Mouse (Mus musculus) left cerebral cortex, adult 2 months (tissue): ENCODE data around the gene Sh3bp2. TPM values are rescaled to one million over a fixed set of nuclear protein-coding genes. Genes with fewer than 3 reads are reported as not detected.

Experiments used
- DNase-seq, 2 experiments: peaks; one replicate each; pipeline ENCODE4 v3.0.0; 2021 to 2022; ENCODE audit warnings: low spot score in 2 of 2, mixed read lengths in 1 of 2; ENCODE audit errors: extremely low spot score in 1 of 2
- H3K27ac ChIP-seq: fragments of 200-600 bp; 2 replicates; pipeline ENCODE4 v1.8.1; 2022
- H3K4me3 ChIP-seq: fragments of 200-600 bp; 2 replicates; pipeline ENCODE4 v1.8.1; 2022
- CTCF ChIP-seq: fragments of 200-600 bp; IDR thresholded peaks from 2 replicates; pipeline ENCODE4 v1.8.1; 2022; ENCODE audit warnings: antibody characterized with exemption, mild to moderate bottlenecking, moderate library complexity
- intact Hi-C: fragments of 180-260 bp; cut with DNase I; formaldehyde crosslinking; loops from one replicate; pipeline ENCODE4 v1.15.1; 2025
- total RNA-seq, 2 experiments: library from RNA; stranded (reverse); gene quantifications; 2 replicates each; pipeline ENCODE4 v1.2.3; 2021

Sh3bp2 gene
- total RNA-seq, 2 experiments from 2014 or later = 3.4 to 3.9 TPM

DNA sequence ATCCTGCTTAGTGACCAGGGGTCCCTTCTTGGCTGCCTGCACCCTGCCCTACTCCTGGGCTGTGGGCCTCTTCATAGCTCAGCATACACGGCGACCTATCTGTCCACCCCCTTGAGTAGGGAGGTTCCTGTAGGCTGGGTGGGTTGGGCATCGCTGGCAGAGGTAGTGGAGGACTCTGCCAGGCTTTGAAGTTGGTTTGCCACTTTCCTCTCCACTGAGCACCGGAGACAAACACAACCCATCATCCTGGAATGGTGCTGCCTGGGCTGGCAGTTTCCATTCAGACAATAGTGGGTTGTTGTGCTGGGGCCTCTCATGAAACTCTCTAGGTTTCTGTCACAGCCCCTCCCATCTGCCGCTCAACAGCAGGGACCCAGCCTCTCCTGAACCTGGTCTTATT lies 4.5 kb downstream of the Sh3bp2 start:
- no peak overlapping the region for H3K4me3 ChIP-seq
- DNase-seq = no peak
- TF ChIP-seq CTCF = no peak
- H3K27ac ChIP-seq = no peak overlapping the region
- intact Hi-C loops = no loop called here

DNA sequence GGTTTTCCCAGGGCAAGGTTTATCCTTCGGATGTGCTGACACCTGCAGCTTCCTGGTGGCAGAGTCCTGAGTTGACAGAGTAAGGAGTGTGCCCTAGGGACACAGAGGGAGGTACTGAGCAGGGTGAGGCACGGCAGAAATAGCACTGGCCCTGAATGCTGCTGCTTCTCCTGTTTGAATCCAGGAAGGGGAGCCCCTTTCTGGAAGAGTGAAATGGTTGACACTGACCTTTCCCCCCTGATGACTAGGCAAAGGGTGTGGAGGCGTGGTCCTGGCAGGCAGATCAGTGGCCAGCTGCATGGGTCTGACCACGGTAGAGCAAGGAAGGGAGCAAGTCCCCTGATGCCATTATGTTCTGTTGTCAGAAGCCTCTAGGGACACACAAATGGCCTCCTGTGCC lies 5.0 kb downstream of the Sh3bp2 start:
- H3K27ac ChIP-seq = no peak overlapping the region
- intact Hi-C loops = no loop called here
- H3K4me3 ChIP-seq = no peak overlapping the region
- no peak for DNase-seq
- TF ChIP-seq CTCF = no peak

DNA sequence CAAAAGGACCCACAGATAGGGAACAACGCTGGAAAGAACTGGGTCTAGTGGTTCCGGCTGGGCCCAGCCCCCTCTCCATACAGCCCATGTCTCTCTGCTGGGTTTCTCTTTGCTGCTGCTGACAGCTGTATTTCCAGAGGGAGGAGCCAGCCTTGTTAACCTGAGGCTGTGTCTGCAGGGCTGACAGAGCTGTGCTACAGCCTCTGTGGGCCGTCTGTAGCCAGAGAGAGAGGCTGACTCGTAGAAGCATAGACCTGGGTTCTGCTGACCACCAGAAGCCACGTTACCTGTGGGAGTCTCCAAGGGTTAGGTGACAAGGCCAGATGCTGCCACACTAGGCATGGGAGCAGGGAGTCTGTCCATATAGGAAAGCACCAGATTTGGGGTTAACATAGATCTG lies 7.4 kb downstream of the Sh3bp2 start:
- intact Hi-C loops = no loop called here
- TF ChIP-seq CTCF = no peak
- no peak for DNase-seq
- Histone ChIP-seq H3K27ac (no peak overlapping the region; the same call in 1 of the 2 replicates), H3K4me3 (no peak overlapping the region)

DNA sequence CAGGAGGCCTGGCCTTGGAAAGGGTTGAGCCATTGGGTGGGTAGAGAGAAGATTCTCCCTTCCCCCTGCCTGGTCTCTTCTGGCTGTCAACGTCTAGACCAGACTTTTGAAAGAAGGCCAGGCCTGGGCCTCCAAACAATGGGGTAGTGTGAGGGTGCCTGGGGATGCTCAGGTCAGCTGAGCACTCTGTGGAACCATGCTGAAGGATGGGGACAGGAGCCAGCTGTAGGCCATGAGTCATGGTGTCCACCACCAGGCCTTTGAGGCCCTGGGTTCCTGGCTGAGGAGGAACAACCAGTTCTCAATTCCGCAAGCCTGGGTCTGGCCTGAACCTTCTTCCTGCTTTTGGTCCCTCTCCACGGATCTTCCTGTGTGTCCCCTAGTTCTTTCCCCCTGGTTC lies 8.2 kb downstream of the Sh3bp2 start:
- H3K27ac ChIP-seq = peak overlapping the region; percentile 11; the same call in 1 of the 2 replicates
- intact Hi-C loops = no loop called here
- no peak for TF ChIP-seq CTCF
- H3K4me3 ChIP-seq = no peak overlapping the region
- DNase-seq = peak in 1 of 2 experiments; percentile 20

DNA sequence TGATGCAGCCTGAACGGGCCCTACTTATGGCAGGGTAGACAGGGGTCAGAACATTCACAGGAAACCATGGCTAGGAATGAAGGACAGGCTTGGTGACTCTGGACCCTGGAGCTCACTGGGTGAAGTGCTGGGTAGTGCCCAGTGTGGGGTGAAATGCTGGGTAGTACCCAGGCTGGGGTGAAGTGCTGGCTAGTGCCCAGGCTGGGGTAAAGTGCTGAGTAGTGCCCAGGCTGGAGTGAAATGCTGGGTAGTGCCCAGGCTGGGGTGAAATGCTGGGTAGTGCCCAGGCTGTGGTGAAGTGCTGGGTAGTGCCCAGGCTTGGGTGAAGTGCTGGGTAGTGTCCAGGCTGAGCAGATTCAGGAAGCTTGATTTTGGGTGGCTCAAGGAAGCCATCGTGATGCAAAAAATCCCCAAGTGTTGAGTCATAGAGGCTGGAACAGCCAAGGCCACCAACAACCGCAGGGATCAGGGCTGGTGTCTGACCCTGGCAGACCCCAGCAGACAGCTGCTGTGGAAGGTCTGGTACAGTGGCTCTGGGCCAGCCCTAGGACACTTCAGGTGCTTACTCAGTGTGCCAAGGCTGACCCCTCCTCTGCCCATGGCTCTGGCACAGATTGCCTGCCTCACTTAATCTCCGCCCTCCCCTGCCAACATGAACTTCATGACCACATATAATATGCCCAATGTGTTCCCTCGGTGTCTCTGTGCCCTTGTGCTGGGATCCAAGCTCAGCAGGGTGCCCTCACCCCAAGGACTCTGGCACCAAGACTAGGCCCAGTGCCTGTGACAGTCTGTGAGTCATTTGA lies 9.3 kb downstream of the Sh3bp2 start:
- DNase-seq = no peak
- no peak overlapping the region for H3K4me3 ChIP-seq
- peak overlapping the region; percentile 36; the same call in 1 of the 2 replicates for H3K27ac ChIP-seq
- no peak for TF ChIP-seq CTCF
- intact Hi-C loops = no loop called here

DNA sequence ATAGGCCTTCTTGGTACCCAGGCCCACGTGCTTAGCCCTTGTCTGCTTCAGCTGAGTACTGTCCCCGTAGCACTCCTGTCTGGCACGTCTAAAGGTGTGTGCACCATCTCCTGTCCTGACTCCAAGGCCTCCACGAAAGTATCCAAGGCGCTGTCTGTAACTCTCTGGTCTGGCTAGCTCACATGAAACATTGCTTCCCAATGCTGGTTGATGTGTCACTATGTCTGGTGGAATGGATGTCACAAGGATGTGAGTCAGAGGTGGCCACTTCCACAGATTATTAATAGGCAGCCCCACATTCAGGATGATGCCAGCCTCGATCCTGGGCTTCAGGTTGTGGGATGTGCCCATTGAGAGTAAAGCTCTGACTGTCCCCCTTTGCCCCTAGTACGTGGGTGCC lies 10.2 kb downstream of the Sh3bp2 start:
- no peak overlapping the region for H3K4me3 ChIP-seq
- no peak for DNase-seq
- no peak overlapping the region for H3K27ac ChIP-seq
- no peak for TF ChIP-seq CTCF
- intact Hi-C loops = no loop called here

DNA sequence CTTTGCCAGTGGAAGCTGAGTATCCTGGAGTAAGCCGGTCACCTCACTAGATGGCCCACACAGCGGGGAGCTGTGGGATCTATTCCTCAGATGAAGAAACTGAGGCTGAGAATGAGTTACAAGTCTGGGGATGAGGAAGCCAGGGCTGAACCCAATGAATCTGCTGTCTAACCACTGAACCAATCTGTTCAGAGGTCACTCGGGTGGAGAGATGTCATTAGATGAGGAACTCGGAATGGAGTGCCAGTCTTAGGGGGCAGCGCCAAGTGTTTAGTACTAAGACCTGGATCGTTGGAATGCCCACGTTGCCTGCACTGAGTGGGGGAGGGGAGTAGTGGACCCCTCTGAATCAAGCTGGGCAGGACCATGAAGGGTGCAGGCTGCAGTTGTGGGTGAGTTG lies 12.4 kb downstream of the Sh3bp2 start:
- no peak for TF ChIP-seq CTCF
- intact Hi-C loops = no loop called here
- Histone ChIP-seq H3K27ac (no peak overlapping the region), H3K4me3 (no peak overlapping the region)
- no peak for DNase-seq

DNA sequence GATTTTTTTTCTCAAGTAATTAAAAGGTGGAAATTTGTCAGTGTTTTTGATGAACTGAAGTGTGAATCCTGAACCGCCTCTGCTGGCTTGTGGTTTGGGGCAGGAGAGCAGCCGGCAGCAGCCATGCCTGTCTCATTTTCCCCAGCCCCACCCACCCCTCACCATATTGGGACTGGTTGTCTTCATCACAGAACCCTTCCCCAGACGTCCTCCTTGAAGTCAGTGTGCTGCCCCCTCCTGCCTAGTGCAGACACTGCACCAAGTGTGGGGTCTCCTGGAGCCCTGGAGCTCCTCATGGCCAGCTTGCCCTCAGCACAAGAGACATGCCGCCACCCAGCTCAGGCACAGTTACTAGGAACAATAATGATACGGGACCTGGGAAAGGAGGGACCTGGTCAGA lies 12.9 kb downstream of the Sh3bp2 start:
- Histone ChIP-seq H3K27ac (no peak overlapping the region), H3K4me3 (no peak overlapping the region)
- intact Hi-C loops = no loop called here
- DNase-seq = no peak
- TF ChIP-seq CTCF = peak; percentile 36

DNA sequence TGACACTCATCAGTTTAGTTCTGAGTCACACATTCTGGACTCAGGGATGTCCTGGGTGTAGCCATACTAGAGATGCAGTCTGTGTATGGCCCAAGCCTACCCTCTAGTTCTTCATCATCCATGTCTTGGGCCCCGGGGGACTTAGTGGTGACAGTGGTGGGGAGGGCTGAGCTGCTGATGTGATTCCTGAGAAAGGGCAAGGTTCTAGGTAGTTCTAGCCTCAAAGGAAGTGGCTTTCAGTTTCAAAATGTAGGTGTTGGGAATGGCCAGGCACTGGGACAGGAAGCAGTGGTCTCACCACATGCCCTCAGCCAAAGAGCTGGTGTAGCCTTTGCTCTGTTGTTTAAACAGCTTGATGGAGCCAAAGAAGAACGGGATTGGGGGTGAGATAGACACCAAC lies 13.5 kb downstream of the Sh3bp2 start:
- intact Hi-C loops = no loop called here
- no peak for DNase-seq
- Histone ChIP-seq H3K27ac (no peak overlapping the region), H3K4me3 (no peak overlapping the region)
- no peak for TF ChIP-seq CTCF

DNA sequence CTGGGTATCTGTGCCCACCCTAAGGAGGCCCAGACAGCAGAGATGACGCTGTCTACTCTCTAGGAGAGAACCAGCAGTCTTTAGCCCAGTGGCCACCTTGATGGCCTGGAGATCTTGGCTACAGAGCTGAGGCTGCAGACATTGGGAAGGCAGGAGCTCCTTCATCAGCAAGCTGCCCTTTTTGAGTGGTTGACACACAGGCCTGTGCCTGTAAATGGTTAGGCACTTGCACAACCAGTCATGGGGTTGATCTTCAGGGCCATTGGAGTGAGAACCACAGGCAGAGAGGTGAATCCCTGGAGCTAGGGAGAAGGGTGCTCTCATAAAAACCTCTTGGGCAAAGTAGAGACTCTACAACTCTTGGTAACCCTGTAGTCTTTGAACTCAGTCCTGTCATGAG lies 16.5 kb downstream of the Sh3bp2 start:
- Histone ChIP-seq H3K4me3 (no peak overlapping the region), H3K27ac (no peak overlapping the region)
- intact Hi-C loops = no loop called here
- TF ChIP-seq CTCF = no peak
- DNase-seq = no peak

DNA sequence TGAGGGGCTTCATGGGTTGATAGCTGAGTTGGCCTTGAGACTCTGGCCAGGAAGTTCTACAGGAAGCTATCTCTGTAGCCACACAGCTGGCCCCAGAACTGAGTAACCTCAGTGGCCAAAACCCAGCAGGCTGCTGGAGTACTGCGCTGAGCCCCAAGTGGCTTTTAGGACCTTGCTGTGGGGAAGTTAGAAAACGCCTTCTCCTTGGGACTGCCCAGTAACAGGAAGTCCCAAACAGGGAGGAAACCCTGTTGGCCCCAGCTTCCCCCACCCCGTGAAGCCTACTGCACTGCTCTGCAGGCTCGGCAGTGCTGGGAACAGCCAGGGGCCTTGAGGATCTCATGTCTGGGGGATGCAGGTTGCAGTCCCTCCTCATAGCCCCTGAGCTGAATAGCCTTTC lies 17.5 kb downstream of the Sh3bp2 start:
- TF ChIP-seq CTCF = no peak
- Histone ChIP-seq H3K27ac (no peak overlapping the region), H3K4me3 (no peak overlapping the region)
- intact Hi-C loops = no loop called here
- no peak for DNase-seq

DNA sequence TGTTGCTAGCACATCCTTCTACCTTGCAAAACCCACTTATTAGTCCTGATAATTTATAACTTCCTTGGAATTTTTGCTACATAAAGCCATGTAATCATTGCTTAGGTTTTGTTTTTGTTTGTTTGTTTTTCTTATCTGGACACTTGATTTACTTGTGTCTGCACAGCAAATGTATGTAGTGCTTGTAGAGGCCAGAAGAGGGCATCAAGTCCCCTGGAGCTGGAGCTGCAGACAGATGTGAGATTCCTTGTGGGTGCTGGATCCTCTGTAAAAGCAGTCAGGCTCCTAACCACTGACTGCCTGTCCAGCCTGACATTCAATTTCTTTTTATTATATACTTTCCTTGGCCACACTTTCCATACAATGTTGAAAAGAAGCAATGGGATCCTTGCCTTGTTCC lies 21.8 kb downstream of the Sh3bp2 start:
- Histone ChIP-seq H3K4me3 (no peak overlapping the region), H3K27ac (no peak overlapping the region)
- intact Hi-C loops = loop anchor here (1.0 to 5.0 kb wide), 2 partner anchors 75 to 100 kb away; no protein-coding TSS in a partner anchor
- DNase-seq = no peak
- peak; percentile 63 for TF ChIP-seq CTCF

DNA sequence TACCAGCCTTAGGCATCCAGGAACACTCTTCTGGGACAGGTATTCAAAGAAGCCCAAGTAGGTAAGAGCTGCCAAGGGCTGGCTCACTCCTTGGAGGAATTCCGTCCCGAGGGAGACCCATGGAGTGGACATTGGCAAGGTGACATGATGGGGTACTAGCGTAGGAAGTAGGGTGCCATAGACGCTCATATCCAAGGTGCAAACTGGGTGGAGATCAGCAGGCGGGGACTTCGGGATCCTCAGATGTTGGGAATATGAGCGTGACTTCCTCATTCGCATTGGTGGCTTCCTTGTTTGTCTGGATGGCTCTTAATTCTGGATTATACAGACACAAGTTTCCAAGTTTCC lies 23.5 kb downstream of the Sh3bp2 start:
- H3K27ac ChIP-seq = no peak overlapping the region
- intact Hi-C loops = loop anchor here (5.0 kb wide), 1 partner anchor 73 kb away; no protein-coding TSS in a partner anchor
- DNase-seq = no peak
- no peak for TF ChIP-seq CTCF
- peak overlapping the region; percentile 60 for H3K4me3 ChIP-seq
